Mouse (Mus musculus) CD8-positive naive resting alpha-beta T cell, adult 2 months (primary cell): ENCODE measurements at regions not wholly inside any gene's neighbourhood (a gene's known extent, or its start where the extent isn't known, plus 50 kb on each side); places are given as distances from the start of the nearest gene placed in this dataset.

ENCODE experiments used
- DNase-seq, 2 experiments: peaks; one replicate each; pipeline ENCODE4 v3.0.0; 2022; ENCODE audit warnings: low read depth in 2 of 2, low spot score in 2 of 2

DNA sequence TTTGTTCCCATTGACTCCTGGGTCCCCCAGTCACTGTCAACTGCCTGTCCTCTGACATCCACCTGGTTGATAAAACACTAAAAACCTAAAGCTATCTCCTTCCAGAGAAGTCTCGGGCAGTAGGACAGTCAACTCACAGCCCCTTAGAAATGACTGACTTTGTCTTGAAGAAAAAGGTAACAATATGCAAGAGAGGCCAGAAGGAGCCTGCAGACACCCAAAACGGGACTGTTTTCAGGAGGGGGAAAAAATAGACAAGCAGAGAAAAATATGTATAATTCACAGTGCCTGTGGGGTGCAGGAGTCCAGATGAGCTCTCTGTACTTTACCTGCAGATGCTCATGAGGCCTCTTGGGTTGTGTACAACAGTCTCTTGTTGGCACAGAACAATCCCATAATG, 126.4 kb upstream of the Ankrd55 start:
- no peak for DNase-seq

DNA sequence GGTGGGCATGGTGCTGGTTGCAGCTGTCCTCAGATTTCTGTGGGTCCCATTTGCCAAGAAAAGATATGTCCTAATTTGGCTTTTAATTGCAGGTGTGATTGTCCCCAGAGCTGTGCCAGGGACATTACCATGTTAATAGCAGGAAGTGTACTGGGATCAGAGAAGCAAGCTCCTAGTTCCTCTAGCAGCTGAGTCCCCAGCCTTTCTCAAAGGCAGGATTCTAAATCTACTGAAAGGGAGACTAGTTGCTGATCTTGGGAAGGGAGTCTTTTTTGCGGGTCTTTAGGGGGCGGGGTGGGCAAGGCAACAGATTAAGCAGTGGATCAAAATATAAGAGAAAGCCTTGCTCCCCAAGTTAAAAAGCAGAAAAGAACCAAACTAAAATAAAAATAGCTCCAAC, 122.3 kb upstream of the Ankrd55 start:
- no peak for DNase-seq

DNA sequence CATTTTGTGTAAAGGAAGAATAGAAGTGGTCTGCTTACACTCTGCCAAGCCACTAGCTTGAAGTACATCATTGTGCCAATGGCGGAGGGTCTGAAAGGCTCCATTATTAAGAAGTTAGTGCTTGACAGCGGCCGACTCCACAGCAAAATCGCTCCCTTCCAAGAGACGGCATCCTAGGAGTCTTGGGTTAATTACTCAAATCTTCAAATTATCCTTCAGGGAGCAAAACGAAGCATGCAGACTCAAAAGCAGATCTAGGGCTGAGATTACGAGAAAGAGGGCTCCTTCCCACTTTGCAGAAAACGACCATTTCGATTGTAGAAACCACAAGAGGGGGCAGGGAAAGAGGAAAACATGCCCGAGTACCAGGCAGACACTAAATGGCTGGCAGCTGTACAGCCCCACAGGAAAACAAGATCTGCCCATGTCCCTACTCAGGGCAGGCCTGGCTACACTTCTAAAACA, 121.9 kb upstream of the Ankrd55 start:
- no peak for DNase-seq

DNA sequence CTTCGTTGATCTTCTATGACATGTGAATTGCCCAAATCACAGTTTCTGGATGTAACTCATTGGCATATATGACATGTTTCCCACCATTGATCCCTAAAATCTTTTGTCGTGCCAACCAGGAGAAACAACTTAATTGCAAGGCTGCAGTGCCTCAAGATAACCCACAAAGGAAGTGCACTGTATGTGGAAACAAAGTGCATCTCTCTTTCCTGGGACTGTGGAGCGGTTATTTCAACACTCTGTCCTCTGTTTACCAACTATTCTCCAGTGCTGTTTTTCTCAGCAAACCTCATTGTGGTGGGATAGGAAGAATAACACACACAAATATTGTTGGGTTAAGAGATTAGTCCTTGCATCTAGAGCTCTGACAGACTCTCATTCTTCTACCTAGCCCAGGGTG, 119.8 kb upstream of the Ankrd55 start:
- no peak for DNase-seq

DNA sequence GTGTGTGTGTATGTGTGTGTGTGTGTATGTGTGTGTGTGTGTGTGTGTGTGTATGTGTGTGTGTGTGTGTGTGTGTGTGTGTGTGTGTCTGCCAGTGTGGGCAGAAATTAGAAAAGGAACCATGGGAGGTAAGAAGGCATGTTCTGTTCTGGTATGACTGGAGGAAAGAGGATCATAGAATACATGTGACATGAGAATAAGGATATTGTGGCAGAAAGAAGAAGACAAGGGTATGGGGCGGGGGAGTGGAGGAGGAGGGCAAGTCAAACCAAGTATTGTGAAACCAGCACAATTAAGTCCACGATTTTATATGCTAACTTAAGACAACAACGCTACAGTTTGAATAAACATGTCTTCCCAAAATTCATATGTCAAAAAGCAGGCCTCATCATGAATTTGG, 117.4 kb upstream of the Ankrd55 start:
- DNase-seq = no peak

DNA sequence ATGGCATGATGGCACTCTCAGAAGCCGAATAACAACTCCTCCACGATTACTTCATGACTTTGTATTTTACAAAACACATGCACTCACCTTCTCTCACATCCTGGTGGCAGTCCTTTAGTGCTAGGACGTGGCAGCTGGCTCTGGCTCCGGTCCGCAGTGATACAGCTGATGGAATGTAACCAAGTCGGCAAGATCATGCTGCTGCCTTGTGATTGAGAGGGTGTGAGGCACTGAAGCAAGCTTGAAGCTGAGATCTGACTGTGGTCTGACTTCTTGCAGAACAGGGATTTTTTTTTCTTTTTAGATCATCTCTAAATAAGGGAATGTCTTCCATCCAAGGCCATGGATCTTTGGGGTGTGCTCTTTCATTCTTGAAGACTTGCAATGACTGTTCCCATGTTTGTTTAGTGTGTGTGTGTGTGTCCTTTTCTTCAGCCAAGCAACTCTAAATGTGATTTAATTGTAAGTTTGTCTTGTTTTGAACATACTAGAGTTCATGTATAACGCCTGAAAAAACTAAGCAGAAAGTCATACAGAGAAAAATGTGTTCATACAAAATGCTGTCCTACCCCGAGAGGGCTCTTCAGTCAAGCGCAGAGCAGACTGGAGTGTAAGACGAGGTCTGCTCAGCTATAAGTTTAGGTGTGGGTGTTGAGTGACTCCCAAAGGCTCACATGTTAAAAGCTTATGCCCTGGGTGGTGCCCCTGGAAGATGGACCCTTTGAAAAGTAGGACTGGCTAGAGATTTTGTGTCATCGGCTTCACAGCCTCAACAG, 116.1 kb upstream of the Ankrd55 start:
- DNase-seq = no peak

DNA sequence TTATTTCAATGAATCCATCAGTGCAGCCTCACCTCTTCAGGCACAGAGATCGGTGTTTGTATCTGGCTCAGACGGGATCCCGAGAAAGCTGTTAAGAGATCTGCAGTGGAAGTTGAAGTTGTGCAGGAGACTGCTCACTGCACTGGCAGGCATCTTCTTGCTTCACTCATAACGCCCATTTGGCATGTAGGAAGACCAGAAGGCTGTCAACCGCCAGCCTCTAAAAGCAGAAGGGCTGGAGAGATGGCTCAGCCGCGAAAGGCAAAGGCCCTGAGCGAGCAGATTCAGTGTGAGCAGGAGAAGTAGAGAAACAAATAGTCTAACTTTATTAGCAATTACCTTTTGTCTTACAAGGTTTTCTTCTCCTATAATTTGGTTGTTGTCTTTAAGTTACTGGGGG, 114.3 kb upstream of the Ankrd55 start:
- DNase-seq = no peak

DNA sequence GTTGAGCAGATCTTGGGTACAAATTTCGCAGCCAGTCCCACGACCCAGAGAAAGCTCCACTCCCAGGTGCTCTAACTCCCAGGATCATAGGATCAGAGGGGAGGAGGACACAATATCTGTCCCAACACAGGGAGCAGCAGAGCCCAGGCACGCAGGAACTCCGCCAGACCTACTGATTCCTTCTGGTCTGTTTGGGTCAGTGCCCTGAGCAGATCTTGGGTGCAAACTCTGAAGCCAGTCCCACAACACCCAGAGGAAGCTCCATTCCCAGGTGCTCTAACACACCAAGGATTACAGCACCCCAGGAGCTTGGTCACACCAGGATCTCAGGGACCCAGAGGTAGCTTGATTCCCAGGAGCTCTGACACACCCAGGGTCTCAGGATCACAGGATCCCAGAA, 110.2 kb upstream of the Ankrd55 start:
- no peak for DNase-seq

DNA sequence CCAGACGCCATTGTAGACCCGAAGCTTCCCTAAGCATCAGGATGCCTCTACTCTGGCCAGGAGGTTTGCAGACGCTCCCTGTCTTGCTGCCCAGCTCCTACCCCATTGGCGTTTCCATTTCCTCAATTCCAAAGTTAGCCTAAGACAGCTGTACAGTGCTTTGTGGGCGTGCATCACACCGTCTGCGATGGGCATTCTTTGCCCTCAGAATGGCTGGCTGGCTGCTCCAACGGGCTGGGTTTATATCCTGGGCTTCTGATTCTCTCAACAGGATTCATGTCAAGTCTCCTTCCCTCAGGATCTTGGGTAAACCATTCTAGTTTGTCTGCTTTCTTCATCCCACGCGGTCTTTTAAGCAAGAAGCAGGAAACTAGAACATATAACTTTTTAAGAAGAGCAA, 104.3 kb upstream of the Ankrd55 start:
- no peak for DNase-seq

DNA sequence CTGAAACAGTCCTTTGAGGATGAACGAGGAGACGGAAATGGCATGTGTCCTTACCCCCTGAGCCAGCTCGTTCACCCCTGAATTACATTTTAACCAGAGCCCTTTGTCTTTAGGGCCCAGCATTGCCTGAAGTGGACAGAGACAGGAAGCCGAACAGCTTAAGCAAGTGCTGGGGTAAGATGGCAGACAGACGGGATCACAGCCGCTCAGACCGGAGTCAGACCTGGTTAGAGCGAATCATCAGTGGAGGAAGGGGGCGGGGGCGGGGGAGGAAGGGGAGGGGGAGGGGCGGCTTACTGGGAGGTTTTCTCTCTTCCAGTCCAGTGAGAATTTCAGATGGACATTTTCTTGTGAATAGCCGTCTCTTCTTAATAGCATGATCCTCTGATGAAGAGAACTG, 103.1 kb upstream of the Ankrd55 start:
- no peak for DNase-seq

DNA sequence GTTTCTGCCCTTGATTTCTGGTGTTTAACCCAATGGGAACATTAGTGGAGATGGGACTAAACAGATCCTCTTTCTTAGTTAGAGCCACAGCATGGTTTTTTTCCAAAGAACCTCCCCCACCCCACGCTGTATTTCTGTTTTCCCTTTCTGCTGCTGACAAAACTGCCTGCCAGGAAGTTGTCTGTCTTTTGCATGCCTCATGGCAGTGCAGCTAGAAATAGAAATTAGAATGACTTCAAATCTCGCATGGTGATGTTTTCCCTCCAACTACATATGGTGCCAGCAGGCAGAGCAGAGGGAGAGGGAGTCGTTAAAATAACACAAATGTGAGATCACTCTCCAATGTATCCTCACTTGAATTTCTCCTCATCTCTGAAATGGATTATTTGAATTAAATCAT, 101.0 kb upstream of the Ankrd55 start:
- no peak for DNase-seq

DNA sequence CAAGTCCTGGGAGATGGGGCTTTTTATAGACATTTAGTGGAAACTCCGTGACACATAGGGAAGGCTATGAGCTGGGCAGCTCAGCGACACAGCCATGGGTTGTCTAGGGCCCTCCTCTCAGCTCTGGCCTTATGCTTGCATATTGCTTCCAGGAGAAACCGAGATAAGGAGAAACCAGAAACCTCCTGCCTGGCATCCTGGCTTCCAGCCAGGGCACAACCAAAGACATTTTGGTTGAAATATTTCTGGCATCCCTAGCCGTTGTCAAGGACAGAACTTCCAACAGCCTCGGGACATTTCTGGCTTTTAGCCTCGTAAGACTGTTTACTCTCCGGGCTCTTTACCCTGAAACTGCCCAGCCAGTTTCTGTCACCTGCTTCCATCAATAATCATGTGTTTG, 99.9 kb upstream of the Ankrd55 start:
- DNase-seq = no peak

DNA sequence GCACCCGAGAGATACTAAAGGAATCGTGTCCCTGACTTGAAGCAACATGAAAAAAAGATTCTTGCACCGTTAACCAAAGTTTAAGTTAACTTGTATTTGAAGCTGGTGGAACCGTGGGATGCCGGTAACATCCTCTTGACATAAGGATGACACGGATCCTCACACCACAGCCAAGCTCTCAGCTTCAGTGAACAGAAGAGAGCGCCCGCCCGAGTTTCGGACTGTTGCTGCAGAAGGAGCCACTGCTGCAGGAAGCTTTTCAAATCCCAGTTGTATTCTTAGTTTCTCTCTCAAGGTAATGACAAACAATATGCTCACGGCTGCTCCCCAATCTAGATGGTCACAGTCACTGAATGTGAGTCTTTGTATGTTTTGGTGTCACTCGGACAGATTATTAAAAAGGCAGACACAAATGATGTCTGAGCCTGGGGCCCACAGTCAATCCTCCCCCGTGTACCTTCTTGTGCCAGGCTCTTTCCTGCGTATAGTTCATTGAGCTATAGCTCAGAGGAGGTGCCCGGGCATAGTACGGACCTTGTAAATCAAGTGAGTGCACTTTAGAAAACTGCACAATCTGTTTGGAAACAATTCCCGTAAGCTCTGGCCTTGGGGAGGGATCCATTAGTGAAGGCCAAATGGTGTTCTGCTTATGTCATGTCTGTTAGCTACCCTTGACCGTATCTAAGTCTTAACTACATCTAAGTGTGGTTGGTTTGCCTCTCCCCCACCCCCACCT, 99.3 kb upstream of the Ankrd55 start:
- DNase-seq = no peak

DNA sequence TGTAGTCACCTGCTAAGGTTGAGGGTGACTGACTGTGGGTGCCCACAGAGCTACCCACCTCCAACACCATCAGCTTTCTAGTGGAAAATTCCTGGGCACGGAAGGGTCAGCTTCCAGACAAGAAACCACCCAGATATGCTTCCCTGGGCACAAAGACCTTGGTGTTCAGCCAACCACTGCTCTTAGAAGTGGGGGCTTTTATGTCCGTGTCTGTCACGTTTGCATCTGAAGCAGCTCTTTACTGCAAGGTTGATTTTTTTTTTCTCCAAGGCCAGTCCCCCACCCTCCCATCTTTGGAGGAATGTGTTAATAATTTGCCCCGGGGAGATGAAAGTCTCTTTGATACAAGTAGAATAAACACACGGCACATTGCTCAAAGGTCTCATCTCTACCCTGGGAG, 98.6 kb upstream of the Ankrd55 start:
- no peak for DNase-seq

DNA sequence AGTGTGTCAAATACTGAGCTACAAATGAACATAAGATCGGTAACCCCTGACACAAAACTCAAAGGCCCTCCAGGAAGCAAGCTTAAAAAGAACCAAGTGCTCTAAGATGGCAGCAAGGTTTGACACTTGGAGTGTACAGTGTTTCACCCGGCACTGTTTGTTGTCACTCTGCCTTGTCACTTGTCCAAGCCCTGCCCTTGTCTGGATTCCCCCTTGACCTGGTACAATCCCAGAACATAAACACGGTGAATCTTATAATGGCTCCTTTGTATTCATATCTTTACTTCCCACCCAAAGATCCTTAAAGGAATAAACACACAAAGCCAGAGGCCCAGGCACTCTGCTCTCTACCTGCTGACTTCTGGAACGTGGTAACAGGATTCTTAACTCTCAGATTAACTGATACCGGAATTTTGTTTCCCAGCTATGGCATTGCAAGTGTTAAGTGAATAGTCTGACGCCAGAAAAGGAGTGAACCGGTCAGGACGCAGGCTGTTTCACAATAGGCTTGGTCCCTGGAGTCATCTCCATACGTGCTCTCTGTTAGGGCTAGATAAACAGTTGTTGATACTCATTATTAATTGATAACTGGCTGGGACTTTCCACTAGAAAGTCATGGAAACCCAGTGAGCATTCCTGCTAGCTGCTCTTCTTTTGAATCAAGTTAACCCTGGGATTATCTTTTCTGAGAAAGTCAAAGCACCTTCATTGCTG, 95.9 kb upstream of the Ankrd55 start:
- no peak for DNase-seq

DNA sequence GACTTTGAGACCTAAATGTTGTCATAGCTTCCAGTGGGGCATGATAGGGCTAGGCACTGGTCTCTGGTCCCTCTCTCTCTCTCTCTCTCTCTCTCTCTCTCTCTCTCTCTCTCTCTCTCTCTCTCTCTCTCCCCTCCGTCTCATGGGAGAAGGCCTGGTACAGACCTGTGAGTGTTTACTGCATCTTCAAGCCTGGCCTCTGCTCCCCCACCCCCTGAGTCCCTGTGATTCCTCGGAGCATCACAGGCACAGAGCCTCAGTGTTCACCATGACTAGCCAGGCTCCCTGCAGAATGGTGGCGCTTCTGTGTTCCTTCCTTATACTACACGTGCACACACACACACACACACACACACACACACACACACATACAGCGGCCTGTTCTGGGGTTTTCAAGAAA, 94.6 kb upstream of the Ankrd55 start:
- DNase-seq = no peak

DNA sequence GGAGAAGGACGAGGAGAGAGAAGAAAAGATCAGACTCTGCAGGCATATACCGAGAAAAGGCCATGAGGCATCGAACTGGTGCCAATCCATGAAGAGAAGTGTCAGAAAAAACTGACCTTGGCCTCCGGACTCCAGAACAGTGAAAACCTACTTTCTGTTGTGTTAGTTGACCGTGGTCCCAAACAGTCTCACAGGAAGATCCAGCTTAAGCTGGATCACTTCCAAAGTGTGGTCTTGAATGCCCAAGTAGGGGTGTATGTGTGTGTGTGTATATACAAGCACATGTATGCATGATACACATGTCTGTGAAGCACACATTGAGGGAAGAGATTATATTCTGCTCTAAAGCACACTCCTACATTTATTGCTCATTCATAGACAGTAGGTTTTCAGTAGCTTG, 93.3 kb upstream of the Ankrd55 start:
- no peak for DNase-seq

DNA sequence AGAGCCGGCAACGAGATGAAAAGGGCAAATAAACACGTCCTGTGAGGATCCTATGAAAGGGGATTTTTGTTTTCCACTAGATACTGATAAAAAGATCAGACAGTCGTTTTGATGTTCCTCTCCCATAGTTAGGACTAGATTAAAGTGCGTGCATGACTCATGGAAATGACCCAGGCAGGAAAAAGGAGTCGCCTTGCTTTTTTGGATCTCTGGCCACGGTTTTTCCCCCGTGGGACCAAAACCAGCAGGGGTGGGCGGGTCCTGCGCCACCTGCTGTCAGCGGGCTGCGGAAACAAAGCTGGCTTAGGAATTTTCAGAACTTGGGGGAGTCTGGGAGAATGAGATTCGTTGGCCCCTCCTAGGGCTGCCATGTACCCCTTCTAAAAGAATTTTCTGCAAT, 91.5 kb upstream of the Ankrd55 start:
- no peak for DNase-seq

DNA sequence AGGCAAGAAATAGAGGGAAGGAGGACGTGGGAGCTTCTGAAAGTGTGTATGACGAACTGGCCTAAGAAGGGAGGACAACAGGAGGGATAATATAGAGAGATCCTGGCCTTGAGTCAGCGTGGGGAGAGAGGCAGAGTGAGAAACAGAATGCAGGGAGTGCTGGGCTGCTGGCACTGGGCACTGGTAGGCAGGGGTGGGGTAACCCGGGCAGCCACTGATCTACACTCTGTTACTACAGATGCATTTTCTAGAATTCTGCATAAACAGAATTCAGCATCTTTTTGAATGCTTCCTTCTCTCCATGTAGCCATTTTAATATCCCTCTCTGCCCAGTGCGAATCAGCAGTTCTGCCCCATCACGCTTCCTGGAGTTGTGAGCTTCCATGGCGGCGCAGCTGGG, 84.5 kb upstream of the Ankrd55 start:
- DNase-seq = no peak

DNA sequence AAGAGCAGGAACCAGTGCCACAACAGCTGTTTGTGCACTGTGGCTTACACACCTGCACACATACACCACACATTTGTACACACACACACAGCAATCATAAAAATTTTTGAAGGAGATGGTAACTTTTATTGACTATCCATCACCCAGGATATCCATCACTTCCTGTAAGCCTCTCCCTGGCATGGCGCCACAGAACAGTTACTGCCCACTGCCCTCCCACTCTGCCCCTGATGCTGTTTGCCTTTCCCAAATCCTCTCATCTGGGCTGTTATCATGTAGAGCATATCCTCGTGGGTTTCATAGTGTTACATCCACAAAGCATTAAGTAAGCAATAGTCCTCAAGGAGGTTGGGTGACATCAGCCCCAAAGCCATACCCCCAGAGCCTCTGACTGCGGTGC, 84.0 kb upstream of the Ankrd55 start:
- no peak for DNase-seq

DNA sequence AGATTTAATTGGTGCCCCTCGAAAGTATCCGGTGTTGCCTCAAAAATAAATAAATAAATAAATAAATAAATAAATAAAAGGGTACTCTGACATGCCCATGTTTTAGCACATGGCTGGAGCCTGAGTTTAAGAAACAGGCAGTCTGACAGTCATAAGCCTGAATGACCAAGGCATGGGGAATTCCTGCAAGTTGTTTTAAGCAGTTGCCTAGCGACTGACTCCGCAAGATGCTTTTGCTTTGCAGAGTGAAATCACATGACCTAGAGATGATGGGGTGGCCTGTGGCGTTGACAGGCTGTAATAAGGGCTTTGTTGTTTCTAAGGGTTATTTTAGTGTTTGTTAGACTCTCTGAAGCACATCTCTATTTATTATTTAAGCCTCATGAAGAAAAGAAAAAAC, 83.4 kb upstream of the Ankrd55 start:
- no peak for DNase-seq

DNA sequence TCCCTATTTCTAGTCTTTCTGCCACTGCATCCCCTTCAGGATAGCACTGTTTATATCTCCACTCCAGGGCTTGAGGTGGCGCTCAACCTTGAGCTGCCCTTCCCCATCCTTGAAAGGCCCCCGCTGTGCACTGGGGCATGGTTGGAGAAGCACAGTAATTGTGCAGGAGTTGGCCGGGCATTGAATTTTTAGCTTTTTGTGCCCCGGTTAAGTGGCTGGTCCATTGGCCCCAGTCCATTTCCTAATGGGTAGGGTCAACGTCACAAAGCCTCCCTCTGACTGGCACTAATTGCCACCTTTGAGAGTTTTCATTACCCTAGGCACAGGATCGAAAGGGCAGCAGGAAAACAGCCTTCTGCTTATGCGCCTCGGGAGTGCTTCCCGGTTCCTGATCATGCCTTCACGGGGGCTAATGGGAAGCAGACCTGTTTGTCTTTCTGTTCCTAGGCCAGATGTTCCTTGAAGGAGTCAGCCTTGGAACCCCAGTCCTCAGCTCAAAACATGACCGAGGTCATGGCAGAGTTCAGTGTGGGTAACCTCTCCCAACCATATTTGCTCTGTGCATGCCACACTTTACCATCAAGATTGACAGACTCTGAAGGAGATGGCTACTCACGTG, 80.5 kb upstream of the Ankrd55 start:
- no peak for DNase-seq
